Mouse (Mus musculus): Measurements from ENCODE around the gene Tcf7l1. TPM values are rescaled to one million over a fixed set of nuclear protein-coding genes. Genes with fewer than 3 reads are reported as not detected.
A peak's percentile ranks its signal among the peaks of the same experiment; 100 is the strongest.

The Tcf7l1 gene
- total RNA-seq, 1 experiment from 2014 or later = 18.2 TPM

DNA sequence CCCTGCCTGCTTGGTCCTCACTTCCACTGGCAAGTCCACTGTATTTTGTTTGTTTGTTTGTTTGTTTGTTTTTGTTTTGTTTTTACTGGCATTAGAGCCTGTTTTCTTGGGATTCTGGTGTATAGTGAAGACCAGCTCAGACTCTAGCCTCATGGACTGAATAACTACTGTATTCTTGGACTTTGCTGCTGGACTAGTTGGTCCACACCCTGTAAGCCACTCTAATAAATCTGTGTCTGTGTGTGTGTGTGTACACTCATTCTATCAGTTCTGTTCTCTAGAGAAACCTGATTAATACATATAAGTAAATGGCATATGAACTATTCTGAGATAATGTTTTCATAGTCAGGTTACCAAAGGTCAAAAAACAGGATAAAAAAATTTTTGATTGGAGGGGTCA is 198.9 kb downstream of the Tcf7l1 start:
- DNase-seq = no peak

DNA sequence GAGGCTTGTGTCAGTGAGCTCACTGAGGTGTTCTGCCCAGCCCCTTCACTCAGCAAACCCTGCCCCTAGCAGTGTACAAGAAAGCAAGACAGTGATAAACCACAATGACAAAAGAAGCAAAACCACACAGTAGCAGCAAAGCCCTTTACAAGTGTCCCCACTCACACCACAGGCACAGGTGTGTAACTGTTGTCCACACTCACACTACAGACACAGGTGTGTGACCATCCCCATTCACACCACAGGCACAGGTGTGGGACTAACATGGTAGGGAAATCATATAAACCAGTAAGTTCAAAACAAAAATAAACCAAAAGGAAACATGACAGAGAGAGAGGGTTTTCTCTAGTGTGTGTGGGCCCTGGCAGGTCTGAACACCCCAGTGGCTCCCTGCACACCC is 200.7 kb downstream of the Tcf7l1 start:
- no peak for DNase-seq

- DNase-seq = peak; percentile 40
Observed at GRCm38 (mm10) chr6:72586701-72587100, 202.4 kb downstream of the Tcf7l1 start.

DNA sequence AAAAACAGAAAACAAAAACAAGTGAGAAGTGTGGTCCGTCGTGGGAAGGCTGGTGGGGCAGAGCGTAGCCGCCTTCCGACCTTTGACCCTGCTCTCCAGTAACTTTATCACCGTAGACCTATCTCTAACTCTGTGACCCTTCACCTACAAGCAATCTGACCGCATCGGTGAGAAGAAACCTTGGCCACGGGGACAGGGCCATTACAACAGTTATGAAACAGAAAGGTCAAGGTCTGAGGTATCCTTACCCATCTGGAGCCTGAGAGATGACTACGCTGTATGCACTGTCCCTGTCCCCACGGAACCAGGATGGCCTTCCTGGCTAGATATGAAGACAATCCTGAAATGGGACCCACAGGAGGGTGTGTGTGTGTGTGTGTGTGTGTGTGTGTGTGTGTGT is 204.9 kb downstream of the Tcf7l1 start:
- DNase-seq = peak; percentile 41

- DNase-seq = no peak
Observed at GRCm38 (mm10) chr6:72583211-72583839, 205.7 kb downstream of the Tcf7l1 start.

DNA sequence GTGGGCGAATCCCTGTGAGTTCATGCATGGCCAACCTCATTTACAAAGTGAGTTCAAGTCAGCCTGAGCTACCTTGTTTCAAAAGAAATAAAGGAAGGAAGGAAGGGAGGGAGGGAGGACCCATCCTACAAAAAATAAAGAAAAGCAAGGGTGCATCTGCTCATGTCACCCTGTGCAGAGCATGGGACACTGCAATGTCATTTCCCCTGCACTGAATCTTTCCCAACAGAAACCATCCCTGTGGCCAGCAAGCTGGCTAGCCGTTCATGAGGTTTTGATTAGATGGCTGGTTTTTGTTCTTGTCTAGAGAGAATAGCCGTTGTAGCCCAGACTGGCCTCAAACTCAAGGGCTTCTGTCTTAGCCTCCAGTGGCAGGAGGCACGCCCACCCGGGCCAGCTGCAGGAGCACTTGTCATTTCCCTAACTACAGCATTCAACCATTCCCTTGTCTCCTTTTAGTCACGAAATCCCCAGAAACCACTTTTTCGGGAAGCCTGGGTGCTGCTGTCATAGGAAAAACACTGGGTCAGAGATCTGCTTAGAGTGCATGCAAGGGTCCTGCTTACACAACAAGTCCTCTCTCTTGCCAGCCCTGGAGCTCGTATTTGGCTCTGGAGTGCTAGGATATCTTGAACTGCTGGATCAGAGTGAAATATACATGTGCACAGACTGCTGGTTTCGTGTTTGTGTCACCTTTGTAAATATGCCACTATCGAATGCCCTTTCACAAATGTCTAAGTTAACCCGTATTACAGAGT is 207.2 kb downstream of the Tcf7l1 start:
- peak; percentile 33 for DNase-seq

Other genes with a start within 250 kb of the Tcf7l1 start
- 28.8 and 38.2 TPM in 2 replicates for gene Capg, start 244.9 kb downstream of the Tcf7l1 start, total RNA-seq (2021)
- 16.2 and 21.7 TPM in 2 replicates for gene Elmod3, start 190.8 kb downstream of the Tcf7l1 start, total RNA-seq (2021)
- 362 and 390 TPM in 2 replicates for gene Retsat, start 190.8 kb downstream of the Tcf7l1 start, total RNA-seq (2021)
- 135 and 142 TPM in 2 replicates for gene Tgoln1, start 172.3 kb downstream of the Tcf7l1 start, total RNA-seq (2021)
- 86.8 and 97.9 TPM in 2 replicates for gene Kcmf1, start 110.7 kb upstream of the Tcf7l1 start, total RNA-seq (2021)
- gene Tmsb10, start 169.5 kb upstream of the Tcf7l1 start, total RNA-seq (2021) = 355 and 495 TPM in 2 replicates